Mouse (Mus musculus): ENCODE results near the gene Gpx3. TPM values are rescaled to one million over a fixed set of nuclear protein-coding genes. Genes with fewer than 3 reads are reported as not detected.
"Not testable (repeated sequence)": the region's sequence is repeated elsewhere in the genome, so short reads cannot be mapped to it uniquely, and the experiment has no call there.

The Gpx3 gene
- polyA plus RNA-seq, 1 experiment = 70.0 TPM

DNA sequence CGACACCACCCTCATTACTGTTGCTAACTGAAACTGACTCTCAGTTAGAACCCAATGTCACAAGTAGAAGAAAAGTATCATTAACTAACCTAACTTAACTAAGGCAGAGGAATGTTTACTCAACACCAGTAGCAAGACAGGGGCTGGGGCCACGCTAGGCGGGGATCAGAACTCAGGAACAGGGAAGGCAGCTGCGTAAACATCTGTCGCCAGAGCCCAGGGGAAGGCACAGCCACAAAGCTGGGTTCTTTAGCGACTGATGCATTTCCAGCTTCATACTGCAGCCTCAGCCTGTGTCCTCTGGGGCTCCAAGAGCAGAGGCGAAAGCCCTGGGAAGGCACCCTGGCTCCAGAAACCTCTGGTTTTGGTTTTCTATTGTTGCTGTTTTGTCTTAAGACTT lies 10.2 kb upstream of the Gpx3 start:
- H3K4me3 ChIP-seq (ENCODE audit: extremely low read depth, insufficient read depth, insufficient read length) = no peak overlapping the region
- WGBS = 86% methylated on average over 7 of the region's 7 CpGs
- no peaks in the 10 kb centered on the region for H3K36me3 ChIP-seq (ENCODE audit: control insufficient read depth, insufficient read depth, low read length)
- TF ChIP-seq POLR2A (IDR thresholded peaks at IDR 0.05; ENCODE audit: low read depth, low read length) (no peak), CTCF (IDR thresholded peaks at IDR 0.05; ENCODE audit: extremely low read depth, insufficient read depth, insufficient read length, insufficient replicate concordance) (no peak)
- no peak overlapping the region for H3K27ac ChIP-seq (ENCODE audit: insufficient read depth, low read length)
- DNase-seq (ENCODE audit: low read depth in 1 of 2, low spot score in 2 of 2) = no peak
- no peaks in the 10 kb centered on the region for H3K4me1 ChIP-seq (ENCODE audit: control insufficient read depth, insufficient read depth, insufficient read length)
- H3K27me3 ChIP-seq (ENCODE audit: control insufficient read depth, insufficient read depth, low read length) = no peaks in the 10 kb centered on the region

DNA sequence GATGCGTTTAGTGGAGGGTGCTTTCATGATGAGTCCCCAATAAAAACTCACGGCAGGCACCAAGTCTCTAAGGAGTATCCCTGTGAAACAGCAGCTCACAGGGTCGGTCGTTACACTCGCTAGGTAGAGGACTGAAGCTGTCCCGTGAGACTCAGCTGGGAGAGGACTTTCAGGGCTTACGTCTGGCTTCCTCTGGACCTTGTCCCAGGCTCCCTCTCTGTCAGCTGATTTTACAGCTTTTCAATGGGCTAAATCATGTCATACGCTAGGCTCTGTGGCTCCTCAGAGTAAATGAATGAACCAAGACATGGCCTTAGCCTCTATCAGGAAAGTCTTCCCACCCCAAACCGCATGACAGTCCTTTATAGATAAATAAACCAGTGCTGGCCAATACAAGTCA lies 7.7 kb upstream of the Gpx3 start:
- no peak for TF ChIP-seq CTCF (IDR thresholded peaks at IDR 0.05; ENCODE audit: extremely low read depth, insufficient read depth, insufficient read length, insufficient replicate concordance)
- no peak for TF ChIP-seq POLR2A (IDR thresholded peaks at IDR 0.05; ENCODE audit: low read depth, low read length)
- no peak overlapping the region for H3K4me3 ChIP-seq (ENCODE audit: extremely low read depth, insufficient read depth, insufficient read length)
- no peak overlapping the region for H3K27ac ChIP-seq (ENCODE audit: insufficient read depth, low read length)
- WGBS = 87% methylated on average over 9 of the region's 9 CpGs
- H3K4me1 ChIP-seq (ENCODE audit: control insufficient read depth, insufficient read depth, insufficient read length) = no peaks in the 10 kb centered on the region
- no peak for DNase-seq (ENCODE audit: low read depth in 1 of 2, low spot score in 2 of 2)
- no peaks in the 10 kb centered on the region for H3K27me3 ChIP-seq (ENCODE audit: control insufficient read depth, insufficient read depth, low read length)
- H3K36me3 ChIP-seq (ENCODE audit: control insufficient read depth, insufficient read depth, low read length) = no peaks in the 10 kb centered on the region

- not testable (repeated sequence) for H3K36me3 ChIP-seq (ENCODE audit: control insufficient read depth, insufficient read depth, low read length); H3K27me3 ChIP-seq (ENCODE audit: control insufficient read depth, insufficient read depth, low read length); DNase-seq (ENCODE audit: low read depth in 1 of 2, low spot score in 2 of 2); H3K4me1 ChIP-seq (ENCODE audit: control insufficient read depth, insufficient read depth, insufficient read length); H3K4me3 ChIP-seq (ENCODE audit: extremely low read depth, insufficient read depth, insufficient read length); H3K27ac ChIP-seq (ENCODE audit: insufficient read depth, low read length)
- 93% methylated on average over 3 of the region's 3 CpGs for WGBS
These were observed 5.6 kb upstream of the Gpx3 start for GRCm38 (mm10) chr11:54896646-54897045.

- Histone ChIP-seq H3K36me3 (ENCODE audit: control insufficient read depth, insufficient read depth, low read length) (no peaks in the 10 kb centered on the region), H3K27ac (ENCODE audit: insufficient read depth, low read length) (no peak overlapping the region), H3K4me1 (ENCODE audit: control insufficient read depth, insufficient read depth, insufficient read length) (no peaks in the 10 kb centered on the region; the same call in 1 of the 2 replicates), H3K4me3 (ENCODE audit: extremely low read depth, insufficient read depth, insufficient read length) (no peak overlapping the region), H3K27me3 (ENCODE audit: control insufficient read depth, insufficient read depth, low read length) (no peaks in the 10 kb centered on the region)
- TF ChIP-seq POLR2A (IDR thresholded peaks at IDR 0.05; ENCODE audit: low read depth, low read length) (no peak), CTCF (IDR thresholded peaks at IDR 0.05; ENCODE audit: extremely low read depth, insufficient read depth, insufficient read length, insufficient replicate concordance) (no peak)
- no peak for DNase-seq (ENCODE audit: low read depth in 1 of 2, low spot score in 2 of 2)
- 90% methylated on average over 5 of the region's 5 CpGs for WGBS
These were observed 4.8 kb upstream of the Gpx3 start for GRCm38 (mm10) chr11:54897470-54897869.

DNA sequence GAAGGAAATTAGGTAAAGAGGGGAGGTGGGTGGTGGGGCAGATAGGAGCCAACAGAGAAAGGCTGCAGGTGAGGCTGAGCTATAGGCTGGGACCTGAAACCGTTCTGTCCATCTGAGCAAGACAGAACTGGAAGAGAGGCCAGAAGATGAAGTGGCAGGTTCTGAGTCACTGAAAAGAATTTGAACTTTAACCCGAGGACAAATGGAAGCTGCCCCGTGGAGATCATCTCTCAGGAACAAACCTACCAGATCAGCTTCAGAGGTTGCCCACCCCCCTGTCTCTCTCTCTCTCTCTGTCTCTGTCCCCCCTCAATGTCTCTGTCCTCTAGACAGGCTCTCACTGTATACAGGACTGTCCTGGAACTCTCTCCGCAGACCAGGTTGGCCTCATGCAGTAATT lies 2.6 kb upstream of the Gpx3 start:
- Histone ChIP-seq H3K27ac (ENCODE audit: insufficient read depth, low read length) (no peak overlapping the region), H3K36me3 (ENCODE audit: control insufficient read depth, insufficient read depth, low read length) (no peaks in the 10 kb centered on the region), H3K4me1 (ENCODE audit: control insufficient read depth, insufficient read depth, insufficient read length) (no peaks in the 10 kb centered on the region; the same call in 1 of the 2 replicates), H3K27me3 (ENCODE audit: control insufficient read depth, insufficient read depth, low read length) (peaks cover 2% of the 10 kb centered on the region), H3K4me3 (ENCODE audit: extremely low read depth, insufficient read depth, insufficient read length) (no peak overlapping the region)
- DNase-seq (ENCODE audit: low read depth in 1 of 2, low spot score in 2 of 2) = no peak
- TF ChIP-seq CTCF (IDR thresholded peaks at IDR 0.05; ENCODE audit: extremely low read depth, insufficient read depth, insufficient read length, insufficient replicate concordance) (no peak), POLR2A (IDR thresholded peaks at IDR 0.05; ENCODE audit: low read depth, low read length) (no peak)
- 82% methylated on average over 4 of the region's 4 CpGs for WGBS

- Histone ChIP-seq H3K4me3 (ENCODE audit: extremely low read depth, insufficient read depth, insufficient read length) (no peak overlapping the region), H3K27ac (ENCODE audit: insufficient read depth, low read length) (no peak overlapping the region; the same call in 1 of the 2 replicates)
- 88% methylated on average over 5 of the region's 5 CpGs for WGBS
These were observed 1.1 kb downstream of the Gpx3 start for GRCm38 (mm10) chr11:54903339-54903738.

DNA sequence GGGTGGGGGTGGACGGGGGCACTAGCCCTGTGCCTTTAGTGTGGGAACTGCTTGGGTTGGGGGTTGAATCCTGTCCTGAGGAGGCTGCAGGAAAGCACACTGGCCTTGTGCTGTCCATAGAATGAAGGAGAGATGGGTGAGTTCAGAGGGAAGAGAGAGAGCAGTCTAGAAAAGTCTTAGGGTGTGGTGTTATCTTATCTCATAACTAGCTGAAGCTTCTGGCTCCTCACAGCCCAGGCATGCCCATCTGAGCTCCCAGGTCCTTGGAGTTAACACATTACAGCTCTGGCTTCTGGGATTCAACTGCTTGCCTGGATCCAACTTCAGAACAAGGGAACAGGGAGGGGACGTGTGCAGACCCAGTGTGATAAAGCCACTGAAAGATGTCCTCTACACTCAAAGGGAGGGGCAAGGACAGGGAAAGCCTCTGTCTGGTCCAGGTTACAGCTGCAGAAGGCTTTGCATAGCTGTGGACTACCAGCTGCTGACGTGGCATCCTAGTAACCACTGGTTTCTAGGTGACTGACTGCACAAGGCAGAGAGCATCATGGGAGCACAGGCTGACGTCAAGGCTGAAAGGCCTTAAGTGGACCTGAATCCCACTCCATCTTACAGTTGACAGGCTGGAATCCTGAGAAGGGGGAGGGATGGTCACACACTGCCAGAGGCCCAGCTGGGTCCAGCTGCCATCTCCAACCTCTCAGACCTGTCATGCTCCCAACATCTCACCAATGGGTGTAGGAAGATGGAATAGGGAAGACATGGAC lies 1.9 kb downstream of the Gpx3 start:
- peaks cover 2% of the 10 kb centered on the region for H3K27me3 ChIP-seq (ENCODE audit: control insufficient read depth, insufficient read depth, low read length)
- peaks cover 5% of the 10 kb centered on the region; the same call in 1 of the 2 replicates for H3K36me3 ChIP-seq (ENCODE audit: control insufficient read depth, insufficient read depth, low read length)
- TF ChIP-seq POLR2A (IDR thresholded peaks at IDR 0.05; ENCODE audit: low read depth, low read length) (no peak), CTCF (IDR thresholded peaks at IDR 0.05; ENCODE audit: extremely low read depth, insufficient read depth, insufficient read length, insufficient replicate concordance) (no peak)
- WGBS = 66% methylated on average over 4 of the region's 4 CpGs
- H3K27ac ChIP-seq (ENCODE audit: insufficient read depth, low read length) = no peak overlapping the region
- DNase-seq (ENCODE audit: low read depth in 1 of 2, low spot score in 2 of 2) = no peak
- H3K4me3 ChIP-seq (ENCODE audit: extremely low read depth, insufficient read depth, insufficient read length) = no peak overlapping the region
- no peaks in the 10 kb centered on the region; the same call in 1 of the 2 replicates for H3K4me1 ChIP-seq (ENCODE audit: control insufficient read depth, insufficient read depth, insufficient read length)

More at GRCm38 (mm10) chr11:54903339-54903738, 1.1 kb downstream of the Gpx3 start:
- no peak for TF ChIP-seq POLR2A (IDR thresholded peaks at IDR 0.05; ENCODE audit: low read depth, low read length)
- no peak for TF ChIP-seq CTCF (IDR thresholded peaks at IDR 0.05; ENCODE audit: extremely low read depth, insufficient read depth, insufficient read length, insufficient replicate concordance)
- H3K4me1 ChIP-seq (ENCODE audit: control insufficient read depth, insufficient read depth, insufficient read length) = no peaks in the 10 kb centered on the region; the same call in 1 of the 2 replicates
- H3K27me3 ChIP-seq (ENCODE audit: control insufficient read depth, insufficient read depth, low read length) = peaks cover 2% of the 10 kb centered on the region
- H3K36me3 ChIP-seq (ENCODE audit: control insufficient read depth, insufficient read depth, low read length) = no peaks in the 10 kb centered on the region
- no peak for DNase-seq (ENCODE audit: low read depth in 1 of 2, low spot score in 2 of 2)
